Mouse (Mus musculus): ENCODE results near the gene Astn2. TPM values are rescaled to one million over a fixed set of nuclear protein-coding genes. Genes with fewer than 3 reads are reported as not detected.
A peak's percentile ranks its signal among the peaks of the same experiment; 100 is the strongest.

Astn2 gene
- total and polyA plus RNA-seq, 2 experiments from 2014 or later: 3.0 to 51.4 TPM

GRCm38 (mm10) chr4:65758875-65759201 lies 645.6 kb downstream of the Astn2 start:
- Histone ChIP-seq H3K36me3 (ENCODE audit: insufficient read depth, low read length) (no peaks in the 10 kb centered on the region), H3K27ac (no peak overlapping the region), H3K27me3 (ENCODE audit: insufficient read depth, low read length) (no peaks in the 10 kb centered on the region), H3K4me2 (ENCODE audit: low read depth, low read length) (no peak overlapping the region), H3K9ac (replicated peaks; ENCODE audit: low read length) (no peak overlapping the region), H3K4me1 (ENCODE audit: insufficient read depth, low read length) (no peaks in the 10 kb centered on the region), H3K4me3 (ENCODE audit: low read length) (no peak overlapping the region), H3K9me3 (ENCODE audit: low read length) (no peaks in the 10 kb centered on the region)
- no peak for DNase-seq (ENCODE audit: low spot score)
- ATAC-seq: no peak
- WGBS: 62% methylated on average over 1 of the region's 1 CpGs
- TF ChIP-seq CTCF (IDR thresholded peaks at IDR 0.05; ENCODE audit: low read depth): no peak

DNA sequence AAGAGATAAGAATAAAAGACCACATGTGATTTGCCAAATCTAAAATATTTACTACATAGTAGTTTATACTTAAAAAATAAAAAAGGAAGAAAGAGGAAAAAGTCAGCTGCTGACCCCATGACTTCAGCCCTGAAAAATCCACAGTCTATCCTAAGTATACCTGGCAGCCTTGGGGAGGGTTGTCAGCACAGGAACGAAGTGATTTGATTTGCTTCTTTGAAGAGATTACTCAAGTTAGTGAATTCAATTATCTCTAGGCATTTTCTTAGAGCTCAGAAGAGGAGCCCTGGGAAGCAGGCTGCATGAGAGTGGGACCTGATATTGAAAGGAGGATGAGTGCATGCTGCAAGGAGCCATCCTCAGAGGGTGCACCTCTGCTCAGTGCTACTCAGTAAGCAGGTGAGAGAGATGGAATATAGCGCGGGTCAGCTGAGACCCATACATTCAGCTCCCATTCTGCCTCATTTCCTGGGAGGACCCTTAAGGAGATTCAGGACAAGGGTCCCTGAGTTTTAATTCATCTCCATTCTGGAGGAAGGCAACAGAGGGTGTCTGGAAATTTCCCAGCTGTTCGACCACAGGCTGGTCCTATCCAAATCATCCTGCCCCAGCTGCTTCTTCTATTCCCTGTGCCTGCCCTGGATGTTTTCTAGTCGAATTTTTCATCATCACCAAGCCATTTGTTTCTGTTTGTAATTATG lies 646.1 kb downstream of the Astn2 start:
- no peak for TF ChIP-seq CTCF (IDR thresholded peaks at IDR 0.05; ENCODE audit: low read depth)
- WGBS: 58% methylated on average over 5 of the region's 5 CpGs
- no peak overlapping the region for H3K4me2 ChIP-seq (ENCODE audit: low read depth, low read length)
- H3K36me3 ChIP-seq (ENCODE audit: insufficient read depth, low read length): no peaks in the 10 kb centered on the region
- no peak overlapping the region for H3K27ac ChIP-seq
- no peak for DNase-seq (ENCODE audit: low spot score)
- no peaks in the 10 kb centered on the region for H3K27me3 ChIP-seq (ENCODE audit: insufficient read depth, low read length)
- H3K9me3 ChIP-seq (ENCODE audit: low read length): no peaks in the 10 kb centered on the region
- no peak overlapping the region for H3K9ac ChIP-seq (replicated peaks; ENCODE audit: low read length)
- H3K4me3 ChIP-seq (ENCODE audit: low read length): no peak overlapping the region
- no peaks in the 10 kb centered on the region for H3K4me1 ChIP-seq (ENCODE audit: insufficient read depth, low read length)
- 0 out of 2 replicates have a peak, but pooled peaks have one; percentile 56 for ATAC-seq

DNA sequence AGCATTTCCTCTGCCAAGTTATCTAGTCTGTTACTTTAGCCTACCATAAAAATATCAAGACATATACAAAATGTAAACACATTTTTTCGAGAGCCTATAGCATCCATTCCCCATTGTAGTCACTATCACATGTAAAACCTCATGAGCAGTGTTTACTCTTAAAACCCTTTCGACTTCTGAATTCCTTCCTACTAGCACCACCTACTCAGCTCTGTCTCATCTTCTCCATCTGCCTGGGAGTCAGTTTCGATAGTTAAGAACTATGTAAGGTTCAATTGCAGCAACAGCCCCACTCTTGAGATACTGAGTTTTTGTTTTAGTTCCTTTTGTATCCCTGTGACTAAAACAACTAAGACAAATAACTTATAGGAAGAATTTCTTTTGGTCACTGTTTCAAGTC lies 651.5 kb downstream of the Astn2 start:
- Histone ChIP-seq H3K4me3 (ENCODE audit: low read length) (no peak overlapping the region), H3K4me1 (ENCODE audit: insufficient read depth, low read length) (no peaks in the 10 kb centered on the region), H3K27ac (no peak overlapping the region), H3K4me2 (ENCODE audit: low read depth, low read length) (no peak overlapping the region), H3K36me3 (ENCODE audit: insufficient read depth, low read length) (no peaks in the 10 kb centered on the region), H3K27me3 (ENCODE audit: insufficient read depth, low read length) (no peaks in the 10 kb centered on the region), H3K9me3 (ENCODE audit: low read length) (no peaks in the 10 kb centered on the region), H3K9ac (replicated peaks; ENCODE audit: low read length) (no peak overlapping the region)
- ATAC-seq: no peak
- no peak for TF ChIP-seq CTCF (IDR thresholded peaks at IDR 0.05; ENCODE audit: low read depth)
- WGBS: 86% methylated on average over 3 of the region's 3 CpGs
- no peak for DNase-seq (ENCODE audit: low spot score)

- Histone ChIP-seq H3K9ac (replicated peaks; ENCODE audit: low read length) (no peak overlapping the region), H3K27ac (no peak overlapping the region), H3K36me3 (ENCODE audit: insufficient read depth, low read length) (no peaks in the 10 kb centered on the region), H3K4me1 (ENCODE audit: insufficient read depth, low read length) (no peaks in the 10 kb centered on the region), H3K9me3 (ENCODE audit: low read length) (no peaks in the 10 kb centered on the region), H3K4me3 (ENCODE audit: low read length) (no peak overlapping the region), H3K4me2 (ENCODE audit: low read depth, low read length) (no peak overlapping the region), H3K27me3 (ENCODE audit: insufficient read depth, low read length) (no peaks in the 10 kb centered on the region)
- TF ChIP-seq CTCF (IDR thresholded peaks at IDR 0.05; ENCODE audit: low read depth): no peak
- no peak for DNase-seq (ENCODE audit: low spot score)
- no peak for ATAC-seq
These were observed 659.6 kb downstream of the Astn2 start for GRCm38 (mm10) chr4:65744788-65745187.

DNA sequence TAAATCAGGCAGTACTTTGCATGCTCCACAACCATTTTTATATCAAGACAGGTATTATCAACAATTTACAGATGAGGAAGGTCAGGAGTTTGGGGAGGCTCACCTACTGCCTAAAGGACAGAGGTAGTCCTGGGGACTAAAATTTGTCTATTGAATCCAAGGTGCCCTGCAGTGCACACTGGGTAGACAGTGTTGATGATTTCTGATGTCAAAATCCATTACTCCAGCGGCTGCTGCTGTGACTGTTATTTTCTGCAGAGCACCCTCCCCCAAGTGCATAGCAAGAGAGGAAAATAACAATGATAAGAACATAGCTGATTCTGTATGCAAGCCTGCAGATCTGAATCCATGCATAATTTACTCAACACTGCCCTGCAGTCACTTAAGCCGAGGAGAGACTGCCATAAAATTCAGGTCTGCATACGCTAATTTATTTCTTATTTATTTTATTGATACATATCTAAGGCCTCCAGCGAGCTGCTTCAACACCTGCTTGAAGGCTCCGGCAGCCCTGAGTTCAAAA lies 660.3 kb downstream of the Astn2 start:
- no peak for DNase-seq (ENCODE audit: low spot score)
- H3K9ac ChIP-seq (replicated peaks; ENCODE audit: low read length): no peak overlapping the region
- 60% methylated on average over 5 of the region's 5 CpGs for WGBS
- H3K4me2 ChIP-seq (ENCODE audit: low read depth, low read length): no peak overlapping the region
- no peak overlapping the region for H3K27ac ChIP-seq
- no peaks in the 10 kb centered on the region for H3K27me3 ChIP-seq (ENCODE audit: insufficient read depth, low read length)
- no peaks in the 10 kb centered on the region for H3K9me3 ChIP-seq (ENCODE audit: low read length)
- no peaks in the 10 kb centered on the region for H3K36me3 ChIP-seq (ENCODE audit: insufficient read depth, low read length)
- no peak overlapping the region for H3K4me3 ChIP-seq (ENCODE audit: low read length)
- no peak for TF ChIP-seq CTCF (IDR thresholded peaks at IDR 0.05; ENCODE audit: low read depth)
- no peak for ATAC-seq
- H3K4me1 ChIP-seq (ENCODE audit: insufficient read depth, low read length): no peaks in the 10 kb centered on the region

- TF ChIP-seq CTCF (IDR thresholded peaks at IDR 0.05; ENCODE audit: low read depth): no peak
- no peaks in the 10 kb centered on the region for H3K9me3 ChIP-seq (ENCODE audit: low read length)
These were observed 661.2 kb downstream of the Astn2 start for GRCm38 (mm10) chr4:65743160-65743691.

DNA sequence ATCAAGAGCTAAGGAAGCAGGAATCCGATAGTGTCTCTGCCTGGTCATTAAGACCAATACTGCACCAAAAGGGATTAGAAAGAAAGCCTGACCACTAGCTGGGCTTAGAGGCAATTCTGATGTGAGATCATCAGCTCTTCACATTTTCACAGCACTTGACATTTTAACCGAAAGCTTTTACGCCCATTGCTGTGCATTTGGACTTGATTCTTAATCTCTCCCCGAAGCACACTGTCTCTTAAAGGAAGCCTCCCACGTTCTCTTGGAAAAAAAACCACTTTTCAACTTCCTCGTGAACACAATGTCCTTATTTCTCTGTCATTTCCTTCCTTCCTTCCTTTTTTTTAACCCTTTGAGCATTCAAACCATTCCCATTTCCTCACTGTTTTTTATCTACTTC lies 680.0 kb downstream of the Astn2 start:
- no peak for TF ChIP-seq CTCF (IDR thresholded peaks at IDR 0.05; ENCODE audit: low read depth)
- ATAC-seq (no peak), DNase-seq (ENCODE audit: low spot score) (no peak)
- H3K4me2 ChIP-seq (ENCODE audit: low read depth, low read length): no peak overlapping the region
- H3K9me3 ChIP-seq (ENCODE audit: low read length): no peaks in the 10 kb centered on the region
- H3K36me3 ChIP-seq (ENCODE audit: insufficient read depth, low read length): no peaks in the 10 kb centered on the region
- WGBS: 80% methylated on average over 6 of the region's 6 CpGs
- H3K9ac ChIP-seq (replicated peaks; ENCODE audit: low read length): no peak overlapping the region
- H3K4me3 ChIP-seq (ENCODE audit: low read length): no peak overlapping the region
- no peaks in the 10 kb centered on the region for H3K4me1 ChIP-seq (ENCODE audit: insufficient read depth, low read length)
- no peak overlapping the region for H3K27ac ChIP-seq
- H3K27me3 ChIP-seq (ENCODE audit: insufficient read depth, low read length): no peaks in the 10 kb centered on the region

More at GRCm38 (mm10) chr4:65743160-65743691, 661.2 kb downstream of the Astn2 start:
- no peaks in the 10 kb centered on the region for H3K4me1 ChIP-seq (ENCODE audit: insufficient read depth, low read length)
- H3K36me3 ChIP-seq (ENCODE audit: insufficient read depth, low read length): no peaks in the 10 kb centered on the region
- ATAC-seq (0 out of 2 replicates have a peak, but pooled peaks have one; percentile 12), DNase-seq (ENCODE audit: low spot score) (no peak)
- no peaks in the 10 kb centered on the region for H3K27me3 ChIP-seq (ENCODE audit: insufficient read depth, low read length)
- no peak overlapping the region for H3K4me3 ChIP-seq (ENCODE audit: low read length)
- no peak overlapping the region for H3K27ac ChIP-seq
- H3K9ac ChIP-seq (replicated peaks; ENCODE audit: low read length): no peak overlapping the region
- H3K4me2 ChIP-seq (ENCODE audit: low read depth, low read length): no peak overlapping the region

Data from hindbrain, postnatal 0 days (tissue).